Mouse (Mus musculus): ENCODE measurements at regions not wholly inside any gene's neighbourhood (a gene's known extent, or its start where the extent isn't known, plus 50 kb on each side); places are given as distances from the start of the nearest gene placed in this dataset.
A peak's percentile ranks its signal among the peaks of the same experiment; 100 is the strongest.

- TF ChIP-seq CTCF (IDR thresholded peaks at IDR 0.05; ENCODE audit: borderline replicate concordance, extremely low read depth, insufficient read depth, insufficient read length), result peak; percentile 67
- TF ChIP-seq POLR2A (IDR thresholded peaks at IDR 0.05; ENCODE audit: borderline replicate concordance, extremely low read depth, insufficient read depth, insufficient read length, poor library complexity, severe bottlenecking), result no peak
Observed at GRCm38 (mm10) chr12:65401728-65402419, 176.6 kb downstream of the Wdr20rt start.
